24 mouse cellular contexts compared by ENCODE assay signal in genomic region chr12:45256309-45256708, GRCm38 (mm10).
"Had no signal": no experiment of that assay in that cellular context is flagged by ENCODE, and none has a peak within 500 bp of the region (broad histone marks: within the 10 kb centered on the region; RNA-seq: fewer than 3 reads in every experiment).

No protein-coding gene starts in this region.

- H3K27ac ChIP-seq: gastrocnemius, adult 2 months; heart, adult 2 months; hindbrain, embryonic 15.5 days; intestine, embryonic 15.5 days; layer of hippocampus, adult 2 months; left cerebral cortex, adult 2 months; limb, embryonic 10.5 days; limb, embryonic 12.5 days; liver, embryonic 13.5 days; liver, embryonic 15.5 days had no signal

- H3K27me3 ChIP-seq: heart, embryonic 12.5 days; hindbrain, embryonic 15.5 days; intestine, embryonic 15.5 days; limb, embryonic 12.5 days; liver, embryonic 13.5 days; liver, embryonic 15.5 days had no signal

- H3K9me3 ChIP-seq: heart, embryonic 12.5 days; hindbrain, embryonic 15.5 days; intestine, embryonic 15.5 days; limb, embryonic 10.5 days; limb, embryonic 12.5 days; liver, embryonic 13.5 days; liver, embryonic 15.5 days had no signal

- H3K4me2 ChIP-seq: heart, embryonic 12.5 days; hindbrain, embryonic 15.5 days; intestine, embryonic 15.5 days; limb, embryonic 12.5 days; liver, embryonic 11.5 days; liver, embryonic 13.5 days; liver, embryonic 15.5 days had no signal

- H3K36me3 ChIP-seq: heart, embryonic 12.5 days; hindbrain, embryonic 15.5 days; intestine, embryonic 15.5 days; limb, embryonic 10.5 days; limb, embryonic 12.5 days; liver, embryonic 13.5 days; liver, embryonic 15.5 days had no signal

- ATAC-seq: inflammation-experienced regulatory T-cells, adult 6 months; intestine, embryonic 15.5 days; intestine, postnatal 0 days; liver, postnatal 0 days had no signal

- H3K4me3 ChIP-seq: gastrocnemius, adult 2 months; heart, adult 2 months; heart, embryonic 12.5 days; hindbrain, embryonic 15.5 days; intestine, embryonic 15.5 days; layer of hippocampus, adult 2 months; left cerebral cortex, adult 2 months; limb, embryonic 10.5 days; limb, embryonic 12.5 days; liver, embryonic 13.5 days; liver, embryonic 15.5 days had no signal

- H3K9ac ChIP-seq: heart, embryonic 12.5 days; hindbrain, embryonic 15.5 days; intestine, embryonic 15.5 days; limb, embryonic 12.5 days; liver, embryonic 13.5 days; liver, embryonic 15.5 days; liver, postnatal 0 days had no signal

- H3K4me1 ChIP-seq: heart, embryonic 12.5 days; hindbrain, embryonic 15.5 days; intestine, embryonic 15.5 days; limb, embryonic 10.5 days; limb, embryonic 12.5 days; liver, embryonic 13.5 days; liver, embryonic 15.5 days had no signal

- DNase-seq: gastrocnemius, adult 2 months; gastrocnemius, postnatal 10 days; gastrocnemius, postnatal 25 days; heart, adult 2 months; heart, postnatal 10 days; heart, postnatal 4 days; kidney, adult 18-20 months; kidney, adult 8-10 months; kidney, postnatal 25 days; kidney, postnatal 4 days; liver; liver, embryonic 13.5 days; liver, postnatal 0 days had no signal
